Mouse (Mus musculus) lung, embryonic 14.5 days (tissue): ENCODE measurements around the gene Col7a1. TPM values are rescaled to one million over a fixed set of nuclear protein-coding genes. Genes with fewer than 3 reads are reported as not detected.

Experiments used
- ATAC-seq: fragments of 200-750 bp; cut with Nextera tagmentation; 2 replicates; pipeline ENCODE4 v1.8.0; 2017; ENCODE audit warnings: mild to moderate bottlenecking, moderate TSS enrichment, moderate library complexity; ENCODE audit not compliant: insufficient read depth
- DNase-seq: peaks from one replicate; pipeline ENCODE4 v3.0.0-alpha.2; 2015
- H3K27ac ChIP-seq: fragments of 300-500 bp; sonication (generic); 2 replicates; pipeline ENCODE4 v1.5.1; 2014; ENCODE audit warnings: low read depth, mild to moderate bottlenecking, moderate library complexity
- H3K27me3 ChIP-seq: fragments of 300-500 bp; sonication (generic); 2 replicates; pipeline ENCODE4 v1.6.1; 2014; ENCODE audit warnings: low read length, control low read depth; ENCODE audit not compliant: insufficient read depth
- H3K36me3 ChIP-seq: fragments of 300-500 bp; sonication (generic); 2 replicates; pipeline ENCODE4 v1.6.1; 2014; ENCODE audit warnings: control low read depth; ENCODE audit not compliant: insufficient read depth
- H3K4me1 ChIP-seq: fragments of 300-500 bp; sonication (generic); 2 replicates; pipeline ENCODE4 v1.6.1; 2014; ENCODE audit warnings: antibody characterized with exemption, control low read depth; ENCODE audit not compliant: insufficient read depth
- H3K4me2 ChIP-seq: fragments of 300-500 bp; sonication (generic); 2 replicates; pipeline ENCODE4 v1.6.1; 2014; ENCODE audit warnings: mild to moderate bottlenecking
- H3K4me3 ChIP-seq: fragments of 300-500 bp; sonication (generic); 2 replicates; pipeline ENCODE4 v1.5.1; 2014; ENCODE audit warnings: low read depth, low read length
- H3K9ac ChIP-seq: fragments of 300-500 bp; sonication (generic); 2 replicates; pipeline ENCODE4 v1.6.1; 2014
- H3K9me3 ChIP-seq: fragments of 300-500 bp; sonication (generic); 2 replicates; pipeline ENCODE4 v1.6.1; 2016; ENCODE audit warnings: low read depth, low read length, control low read depth
- CTCF ChIP-seq: IDR thresholded peaks from 2 replicates; pipeline ENCODE4 v1.5.1; 2016; ENCODE audit warnings: antibody characterized with exemption, low read depth
- WGBS: fragments of 180-500 bp; shearing (Covaris S2); extraction: QIAGEN DNeasy Blood & Tissue Kit; methylation state at CpG from one replicate; pipeline ENCODE4 v1.1.7; 2014; 5-methylcytosine and 5-hydroxymethylcytosine counted together
- polyA plus RNA-seq: library from polyadenylated mRNA; unstranded; fragments of >200 nt; fragmentation: Nextera tagmentation; extraction: Ambion mirVana; gene quantifications from 2 replicates; pipeline ENCODE4 v1.2.1, GENCODE M21; 2014

The Col7a1 gene
- polyA plus RNA-seq, 1 experiment from 2014 or later: 1.7 TPM

GRCm38 (mm10) chr9:108935991-108936390 is 17.4 kb upstream of the Col7a1 start:
- ATAC-seq (no peak), DNase-seq (no peak)
- Histone ChIP-seq H3K4me3 (peak overlapping the region; percentile 97), H3K27ac (no peak overlapping the region), H3K9me3 (no peaks in the 10 kb centered on the region), H3K9ac (no peak overlapping the region), H3K27me3 (no peaks in the 10 kb centered on the region), H3K4me2 (peak overlapping the region; percentile 5; the same call in 1 of the 2 replicates), H3K4me1 (no peaks in the 10 kb centered on the region), H3K36me3 (peaks cover 31% of the 10 kb centered on the region)
- TF ChIP-seq CTCF: no peak
- WGBS: 10% methylated on average over 3 of the region's 3 CpGs

GRCm38 (mm10) chr9:108936418-108937364 is 16.7 kb upstream of the Col7a1 start, which contains the start of gene Uqcrc1:
TSS of gene Uqcrc1 (plus strand) at chr9:108936633.
- no peaks in the 10 kb centered on the region for H3K27me3 ChIP-seq
- no peaks in the 10 kb centered on the region for H3K9me3 ChIP-seq
- peaks cover 36% of the 10 kb centered on the region for H3K36me3 ChIP-seq
- WGBS: 2% methylated on average over 58 of the region's 58 CpGs
- ATAC-seq: peak; percentile 87
- no peaks in the 10 kb centered on the region for H3K4me1 ChIP-seq
- DNase-seq: peak; percentile 100
- peak within 1 kb of the TSS; percentile 91 for H3K9ac ChIP-seq
- H3K27ac ChIP-seq: peak within 1 kb of the TSS; percentile 55; the same call in 1 of the 2 replicates
- TF ChIP-seq CTCF: peak; percentile 95
- H3K4me3 ChIP-seq: peak within 1 kb of the TSS; percentile 97
- peak within 1 kb of the TSS; percentile 86 for H3K4me2 ChIP-seq

- Histone ChIP-seq H3K4me3 (no peak overlapping the region), H3K9me3 (no peaks in the 10 kb centered on the region), H3K4me1 (no peaks in the 10 kb centered on the region), H3K27me3 (no peaks in the 10 kb centered on the region), H3K27ac (no peak overlapping the region), H3K36me3 (peaks cover 92% of the 10 kb centered on the region), H3K4me2 (no peak overlapping the region), H3K9ac (no peak overlapping the region)
- WGBS: 65% methylated on average over 9 of the region's 9 CpGs
- ATAC-seq (no peak), DNase-seq (no peak)
- TF ChIP-seq CTCF: no peak
Measured at GRCm38 (mm10) chr9:108945111-108945510, 8.3 kb upstream of the Col7a1 start.

GRCm38 (mm10) chr9:108945608-108946007 is 7.8 kb upstream of the Col7a1 start:
- no peak overlapping the region for H3K9ac ChIP-seq
- H3K27me3 ChIP-seq: no peaks in the 10 kb centered on the region
- no peak for DNase-seq
- peaks cover 92% of the 10 kb centered on the region for H3K36me3 ChIP-seq
- ATAC-seq: no peak
- no peak overlapping the region for H3K27ac ChIP-seq
- no peaks in the 10 kb centered on the region for H3K9me3 ChIP-seq
- TF ChIP-seq CTCF: no peak
- 86% methylated on average over 5 of the region's 5 CpGs for WGBS
- no peak overlapping the region for H3K4me2 ChIP-seq
- H3K4me3 ChIP-seq: no peak overlapping the region
- H3K4me1 ChIP-seq: no peaks in the 10 kb centered on the region

- Histone ChIP-seq H3K9ac (no peak overlapping the region), H3K27ac (peak overlapping the region; percentile 60; the same call in 1 of the 2 replicates), H3K4me1 (no peaks in the 10 kb centered on the region), H3K4me3 (no peak overlapping the region), H3K9me3 (no peaks in the 10 kb centered on the region), H3K27me3 (peaks cover 11% of the 10 kb centered on the region; the same call in 1 of the 2 replicates), H3K36me3 (peaks cover 63% of the 10 kb centered on the region), H3K4me2 (no peak overlapping the region)
- ATAC-seq (peak; percentile 62), DNase-seq (peak; percentile 62)
- no peak for TF ChIP-seq CTCF
- 61% methylated on average over 13 of the region's 13 CpGs for WGBS
Measured at GRCm38 (mm10) chr9:108949231-108949966, 4.0 kb upstream of the Col7a1 start.

- DNase-seq: no peak
- H3K36me3 ChIP-seq: peaks cover 56% of the 10 kb centered on the region
- no peak for TF ChIP-seq CTCF
- ATAC-seq: peak; percentile 12
- WGBS: 84% methylated on average over 9 of the region's 9 CpGs
- H3K4me2 ChIP-seq: no peak overlapping the region
- peak overlapping the region; percentile 60; the same call in 1 of the 2 replicates for H3K27ac ChIP-seq
- peaks cover 11% of the 10 kb centered on the region; the same call in 1 of the 2 replicates for H3K27me3 ChIP-seq
- no peaks in the 10 kb centered on the region for H3K9me3 ChIP-seq
- no peak overlapping the region for H3K9ac ChIP-seq
- H3K4me3 ChIP-seq: no peak overlapping the region
- no peaks in the 10 kb centered on the region for H3K4me1 ChIP-seq
Measured at GRCm38 (mm10) chr9:108949967-108950728, 3.2 kb upstream of the Col7a1 start.
